Mouse (Mus musculus) embryonic fibroblast, embryonic 13.5 days (primary cell): ENCODE data around the gene Six4.

Source experiments
- CTCF ChIP-seq: IDR thresholded peaks from 2 replicates; pipeline ENCODE4 v1.5.1; 2011; ENCODE audit warnings: mild to moderate bottlenecking, control low read depth, low read length, moderate library complexity, borderline replicate concordance; ENCODE audit not compliant: insufficient read depth
- POLR2A ChIP-seq: IDR thresholded peaks from 2 replicates; pipeline ENCODE4 v1.6.1; 2011; ENCODE audit warnings: low read depth, mild to moderate bottlenecking, control low read depth, low read length, moderate library complexity

DNA sequence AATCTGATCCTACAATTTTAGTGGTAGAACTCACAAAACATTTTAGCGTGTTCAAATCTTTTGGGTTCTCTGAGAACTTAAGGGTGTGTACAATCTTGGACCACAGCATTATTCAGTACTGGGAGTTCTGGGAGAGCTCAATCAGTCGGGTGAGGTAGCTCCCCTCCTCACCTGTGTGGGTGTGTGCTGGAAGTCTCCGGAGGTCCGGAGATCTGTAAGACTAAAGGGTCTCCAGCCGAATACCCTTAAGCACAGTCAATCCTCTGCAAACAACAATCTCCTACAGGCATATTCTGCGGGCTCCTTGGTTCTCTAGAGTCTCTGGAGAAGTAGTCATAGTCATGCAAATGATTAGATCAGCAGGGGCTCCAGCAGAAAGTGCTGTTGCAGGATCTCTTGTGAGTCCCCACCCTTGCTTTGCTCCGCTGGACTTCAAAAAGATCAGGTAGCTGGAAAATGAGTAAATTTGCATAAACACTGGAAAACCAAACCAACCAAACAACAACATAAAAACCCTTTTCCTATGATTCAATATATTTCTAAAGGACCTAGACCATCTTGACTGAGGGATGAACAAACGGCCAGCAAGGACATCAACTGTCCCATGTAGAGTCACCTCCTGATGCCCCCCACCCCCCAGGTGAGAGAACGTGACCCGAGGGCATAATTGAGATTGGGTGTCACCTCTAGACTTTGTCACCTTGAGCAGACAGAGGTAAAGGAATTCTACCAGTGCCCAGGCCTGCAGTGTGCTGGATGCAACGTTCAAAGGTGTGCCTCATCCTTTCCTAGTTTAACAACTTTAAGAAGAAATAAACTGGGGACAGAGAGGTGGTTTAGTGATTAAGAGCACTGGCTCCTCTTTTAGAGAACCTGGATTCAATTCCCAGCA, 27.3 kb downstream of the Six4 start:
- no peak for TF ChIP-seq CTCF
- no peak for TF ChIP-seq POLR2A
